Mouse (Mus musculus) embryonic facial prominence, embryonic 14.5 days (tissue): ENCODE data around the gene Cacng6. TPM values are rescaled to one million over a fixed set of nuclear protein-coding genes. Genes with fewer than 3 reads are reported as not detected.

Experiments
- ATAC-seq: fragments of 200-750 bp; cut with Nextera tagmentation; 2 replicates; pipeline ENCODE4 v1.8.0; 2017; ENCODE audit warnings: low read depth, moderate number of reproducible peaks, moderate TSS enrichment
- DNase-seq: peaks from one replicate; pipeline ENCODE4 v3.0.0-alpha.2; 2015; ENCODE audit warnings: low spot score
- H3K27ac ChIP-seq: fragments of 300-500 bp; sonication (generic); replicated peaks from 2 replicates; pipeline ENCODE4 v1.5.1; 2014; ENCODE audit warnings: low read depth, mild to moderate bottlenecking, low read length, moderate library complexity
- H3K27me3 ChIP-seq: fragments of 300-500 bp; sonication (generic); replicated peaks from 2 replicates; pipeline ENCODE4 v1.6.1; 2014; ENCODE audit warnings: low read length; ENCODE audit not compliant: control insufficient read depth, insufficient read depth
- H3K36me3 ChIP-seq: fragments of 300-500 bp; sonication (generic); 2 replicates; pipeline ENCODE4 v1.6.1; 2014; ENCODE audit warnings: low read length, mixed read lengths; ENCODE audit not compliant: control insufficient read depth, insufficient read depth
- H3K4me1 ChIP-seq: fragments of 300-500 bp; sonication (generic); 2 replicates; pipeline ENCODE4 v1.6.1; 2014; ENCODE audit warnings: antibody characterized with exemption, low read length; ENCODE audit not compliant: control insufficient read depth, insufficient read depth
- H3K4me2 ChIP-seq: fragments of 300-500 bp; sonication (generic); 2 replicates; pipeline ENCODE4 v1.6.1; 2014; ENCODE audit warnings: low read depth, mild to moderate bottlenecking, low read length, moderate library complexity, mixed read lengths
- H3K4me3 ChIP-seq: fragments of 300-500 bp; sonication (generic); 2 replicates; pipeline ENCODE4 v1.5.1; 2014; ENCODE audit warnings: low read depth, mild to moderate bottlenecking, low read length
- H3K9ac ChIP-seq: fragments of 300-500 bp; sonication (generic); 2 replicates; pipeline ENCODE4 v1.6.1; 2014; ENCODE audit warnings: low read depth, mild to moderate bottlenecking, low read length, moderate library complexity, mixed read lengths
- H3K9me3 ChIP-seq: fragments of 300-500 bp; sonication (generic); 2 replicates; pipeline ENCODE4 v1.6.1; 2016; ENCODE audit warnings: low read length; ENCODE audit not compliant: control insufficient read depth
- WGBS: fragments of 180-500 bp; shearing (Covaris S2); extraction: QIAGEN DNeasy Blood & Tissue Kit; methylation state at CpG from one replicate; pipeline ENCODE4 v1.1.7; 2014; 5-methylcytosine and 5-hydroxymethylcytosine counted together
- polyA plus RNA-seq: library from polyadenylated mRNA; unstranded; fragments of >200 nt; fragmentation: Nextera tagmentation; extraction: Ambion mirVana; gene quantifications from 2 replicates; pipeline ENCODE4 v1.2.1, GENCODE M21; 2014

The Cacng6 gene
- polyA plus RNA-seq, 1 experiment from 2014 or later = 14.5 TPM

GRCm38 (mm10) chr7:3411160-3411941, 12.6 kb upstream of the Cacng6 start:
- H3K27ac ChIP-seq = no peak overlapping the region
- H3K4me3 ChIP-seq = peak overlapping the region; percentile 41
- peak overlapping the region; percentile 38 for H3K9ac ChIP-seq
- peak overlapping the region; percentile 79 for H3K4me2 ChIP-seq
- under 1% methylated on average over 33 of the region's 33 CpGs for WGBS
- H3K36me3 ChIP-seq = no peaks in the 10 kb centered on the region
- peak; percentile 95 for ATAC-seq
- peak; percentile 93 for DNase-seq
- peaks cover 10% of the 10 kb centered on the region; the same call in 1 of the 2 replicates for H3K4me1 ChIP-seq
- H3K9me3 ChIP-seq = no peaks in the 10 kb centered on the region
- H3K27me3 ChIP-seq = peaks cover 49% of the 10 kb centered on the region

- 2% methylated on average over 20 of the region's 20 CpGs for WGBS
These were observed 12.0 kb upstream of the Cacng6 start for GRCm38 (mm10) chr7:3412036-3412435.

GRCm38 (mm10) chr7:3414888-3415287, 9.1 kb upstream of the Cacng6 start:
- ATAC-seq = no peak
- DNase-seq = peak; percentile 17

More at GRCm38 (mm10) chr7:3412036-3412435, 12.0 kb upstream of the Cacng6 start:
- H3K36me3 ChIP-seq = no peaks in the 10 kb centered on the region
- H3K4me1 ChIP-seq = peaks cover 10% of the 10 kb centered on the region; the same call in 1 of the 2 replicates
- peak overlapping the region; percentile 79 for H3K4me2 ChIP-seq
- ATAC-seq = no peak
- H3K9me3 ChIP-seq = no peaks in the 10 kb centered on the region
- peak; percentile 37 for DNase-seq
- no peak overlapping the region for H3K27ac ChIP-seq
- H3K4me3 ChIP-seq = peak overlapping the region; percentile 41
- H3K27me3 ChIP-seq = peaks cover 55% of the 10 kb centered on the region
- H3K9ac ChIP-seq = peak overlapping the region; percentile 37; the same call in 1 of the 2 replicates

DNA sequence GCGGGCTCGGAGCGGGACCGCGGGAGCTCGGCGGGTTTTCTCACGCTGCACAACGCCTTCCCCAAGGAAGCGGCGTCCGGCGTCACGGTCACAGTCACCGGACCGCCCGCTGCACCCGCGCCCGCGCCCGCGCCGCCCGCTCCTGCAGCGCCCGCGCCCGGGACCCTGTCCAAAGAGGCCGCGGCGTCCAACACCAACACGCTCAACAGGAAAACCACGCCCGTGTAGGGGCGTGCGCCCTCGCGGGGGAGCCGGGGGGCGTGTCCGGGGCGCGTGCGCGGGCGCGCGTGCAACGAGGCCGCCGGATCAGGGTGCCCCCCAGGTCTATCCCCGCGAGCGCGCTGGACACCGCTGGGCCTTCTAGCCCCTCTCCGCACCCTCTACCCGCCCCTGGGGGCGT, 8.6 kb upstream of the Cacng6 start:
- Histone ChIP-seq H3K9me3 (no peaks in the 10 kb centered on the region), H3K27me3 (peaks cover 72% of the 10 kb centered on the region), H3K4me3 (peak overlapping the region; percentile 56), H3K4me1 (peaks cover 10% of the 10 kb centered on the region; the same call in 1 of the 2 replicates), H3K36me3 (no peaks in the 10 kb centered on the region), H3K9ac (peak overlapping the region; percentile 67), H3K4me2 (peak overlapping the region; percentile 100), H3K27ac (no peak overlapping the region)
- DNase-seq (peak; percentile 35), ATAC-seq (no peak; the same call in 1 of the 2 replicates)
- WGBS = 0% methylated on average over 12 of the region's 60 CpGs

More at GRCm38 (mm10) chr7:3414888-3415287, 9.1 kb upstream of the Cacng6 start:
- 0% methylated on average over 19 of the region's 47 CpGs for WGBS
- peak overlapping the region; percentile 56 for H3K4me3 ChIP-seq
- peaks cover 10% of the 10 kb centered on the region; the same call in 1 of the 2 replicates for H3K4me1 ChIP-seq
- H3K9me3 ChIP-seq = no peaks in the 10 kb centered on the region
- H3K9ac ChIP-seq = peak overlapping the region; percentile 67
- no peak overlapping the region for H3K27ac ChIP-seq
- peak overlapping the region; percentile 100 for H3K4me2 ChIP-seq
- peaks cover 70% of the 10 kb centered on the region for H3K27me3 ChIP-seq
- H3K36me3 ChIP-seq = no peaks in the 10 kb centered on the region

GRCm38 (mm10) chr7:3419941-3420340, 4.1 kb upstream of the Cacng6 start:
- H3K9ac ChIP-seq = no peak overlapping the region
- H3K9me3 ChIP-seq = no peaks in the 10 kb centered on the region
- no peak for DNase-seq
- 31% methylated on average over 6 of the region's 6 CpGs for WGBS
- H3K36me3 ChIP-seq = no peaks in the 10 kb centered on the region
- H3K4me2 ChIP-seq = no peak overlapping the region
- ATAC-seq = no peak
- H3K27me3 ChIP-seq = peaks cover 76% of the 10 kb centered on the region
- H3K4me1 ChIP-seq = no peaks in the 10 kb centered on the region
- no peak overlapping the region for H3K27ac ChIP-seq
- no peak overlapping the region for H3K4me3 ChIP-seq

DNA sequence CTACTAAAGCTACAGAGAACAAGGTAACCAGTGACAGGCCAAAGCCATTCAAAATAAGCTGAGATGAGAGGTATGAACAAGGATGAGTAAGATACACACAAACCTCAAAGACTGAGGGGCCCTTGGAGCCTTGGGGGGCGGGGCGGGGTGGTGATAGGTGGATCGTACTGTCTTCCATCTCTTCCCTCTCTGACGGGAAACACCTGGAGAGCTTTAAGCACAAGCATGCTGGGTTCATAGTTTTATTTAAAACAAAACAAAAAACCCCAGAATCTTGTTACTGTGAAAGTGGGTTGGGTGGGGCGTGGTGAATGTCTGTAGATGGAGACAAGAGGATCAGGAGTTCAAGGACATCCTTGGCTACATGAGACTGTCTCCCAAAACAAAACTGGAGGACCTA, 3.5 kb upstream of the Cacng6 start:
- ATAC-seq = no peak
- 64% methylated on average over 5 of the region's 5 CpGs for WGBS

DNA sequence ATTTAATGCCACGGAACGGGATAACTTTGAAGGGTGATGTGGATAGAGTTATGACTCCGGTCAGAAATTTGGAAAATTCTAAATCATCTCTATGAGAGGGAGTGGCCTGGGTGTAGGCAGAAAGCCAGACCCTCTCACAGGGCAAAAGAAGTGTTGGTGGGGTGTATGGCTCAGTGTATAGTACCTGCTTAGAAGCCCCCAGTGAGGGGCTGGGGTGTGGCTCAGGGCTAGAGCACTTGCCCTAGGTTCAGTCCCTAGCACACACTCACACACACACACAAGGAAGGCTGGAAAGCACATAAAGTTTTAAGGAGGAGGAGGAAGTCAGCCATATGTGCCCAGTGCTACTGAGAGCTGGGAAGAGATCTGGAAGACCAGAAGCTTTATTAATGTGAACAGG, 2.7 kb upstream of the Cacng6 start:
- H3K9ac ChIP-seq = no peak overlapping the region
- H3K4me2 ChIP-seq = no peak overlapping the region
- ATAC-seq (no peak), DNase-seq (no peak)
- 61% methylated on average over 3 of the region's 3 CpGs for WGBS
- no peak overlapping the region for H3K4me3 ChIP-seq
- H3K27me3 ChIP-seq = peaks cover 72% of the 10 kb centered on the region
- no peaks in the 10 kb centered on the region for H3K36me3 ChIP-seq
- no peak overlapping the region for H3K27ac ChIP-seq
- no peaks in the 10 kb centered on the region for H3K9me3 ChIP-seq
- H3K4me1 ChIP-seq = no peaks in the 10 kb centered on the region

More for the DNA sequence above, 3.5 kb upstream of the Cacng6 start:
- no peaks in the 10 kb centered on the region for H3K36me3 ChIP-seq
- no peaks in the 10 kb centered on the region for H3K9me3 ChIP-seq
- no peak overlapping the region for H3K4me2 ChIP-seq
- no peak overlapping the region for H3K4me3 ChIP-seq
- no peak for DNase-seq
- no peak overlapping the region for H3K27ac ChIP-seq
- no peaks in the 10 kb centered on the region for H3K4me1 ChIP-seq
- peaks cover 77% of the 10 kb centered on the region for H3K27me3 ChIP-seq
- no peak overlapping the region for H3K9ac ChIP-seq

DNA sequence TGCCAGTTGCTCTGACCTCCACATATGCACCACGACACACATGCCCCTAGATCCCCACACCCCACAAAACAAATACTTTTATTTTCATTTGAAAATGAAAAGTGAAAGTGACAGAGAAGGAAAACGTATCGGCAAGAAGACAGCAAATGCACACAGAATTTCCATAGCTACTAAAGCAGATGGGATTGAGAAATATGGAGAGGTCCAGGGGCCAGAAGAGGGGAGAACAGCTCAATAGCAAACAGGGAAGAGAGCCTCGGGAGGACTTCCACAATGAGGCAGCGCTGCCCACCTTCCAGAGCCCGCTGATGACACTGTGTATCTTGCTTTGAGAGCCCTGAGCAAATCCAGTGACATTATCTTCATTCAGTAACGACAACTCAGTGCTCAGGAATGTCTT, 1.9 kb upstream of the Cacng6 start:
- no peak overlapping the region for H3K4me3 ChIP-seq
- no peaks in the 10 kb centered on the region for H3K36me3 ChIP-seq
- no peak overlapping the region for H3K4me2 ChIP-seq
- no peaks in the 10 kb centered on the region for H3K9me3 ChIP-seq
- DNase-seq = no peak
- peaks cover 65% of the 10 kb centered on the region for H3K27me3 ChIP-seq
- WGBS = 49% methylated on average over 7 of the region's 7 CpGs
- H3K4me1 ChIP-seq = no peaks in the 10 kb centered on the region
- ATAC-seq = no peak
- no peak overlapping the region for H3K9ac ChIP-seq
- no peak overlapping the region for H3K27ac ChIP-seq
